Mouse (Mus musculus): ENCODE measurements around the gene Fancc. TPM values are rescaled to one million over a fixed set of nuclear protein-coding genes. Genes with fewer than 3 reads are reported as not detected.

Gene Fancc
- polyA plus RNA-seq, 1 experiment = 14.7 TPM

DNA sequence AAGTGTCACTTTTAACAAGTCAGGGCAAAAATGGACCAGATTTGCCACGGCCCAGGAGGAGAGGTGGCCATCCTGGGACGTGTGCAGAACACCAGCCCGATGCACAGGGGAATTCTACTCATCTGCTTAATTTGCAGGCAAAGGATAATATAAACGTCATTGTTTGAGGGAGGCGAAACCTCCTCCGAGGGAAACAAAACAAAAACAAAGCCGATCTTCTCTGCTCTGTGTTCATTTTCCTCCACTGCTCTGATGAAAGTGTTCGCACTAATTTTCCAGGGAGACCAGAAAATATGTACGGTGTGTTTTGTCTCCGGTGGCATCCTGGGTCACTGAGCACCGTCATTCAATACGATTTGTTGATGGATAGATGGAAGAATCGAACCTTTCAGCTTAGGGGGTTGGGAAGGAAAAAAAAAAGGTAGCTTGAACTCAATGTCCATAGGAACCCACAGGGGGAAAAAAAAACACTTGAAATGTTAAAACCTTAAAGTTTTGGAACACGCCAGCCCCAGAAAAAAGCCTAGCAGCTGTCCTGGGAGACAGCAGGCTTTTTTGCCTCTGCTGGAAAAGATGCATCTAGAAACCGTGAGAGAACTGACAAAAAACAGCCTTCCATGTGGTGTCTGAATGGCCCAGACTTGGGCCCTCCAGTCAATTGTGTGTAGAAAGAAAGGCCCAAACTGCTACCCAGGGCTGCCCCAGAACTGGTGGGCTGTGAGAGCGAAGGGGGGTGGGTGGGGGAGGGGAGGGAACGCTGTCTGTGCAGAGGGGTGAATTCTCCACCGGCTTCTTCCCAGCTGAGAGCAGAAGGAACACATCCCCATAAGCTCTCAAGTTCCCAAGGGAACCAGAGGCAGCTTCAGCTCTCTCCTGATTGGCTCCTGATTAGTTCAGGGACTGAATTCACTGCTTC lies 10.0 kb downstream of the Fancc start:
- H3K27ac ChIP-seq (ENCODE audit: control insufficient read depth, insufficient read depth, low read length) = no peak overlapping the region
- no peak for TF ChIP-seq POLR2A (IDR thresholded peaks at IDR 0.05; ENCODE audit: control insufficient read depth, extremely low read depth, insufficient read depth, low read length, poor library complexity)
- H3K27me3 ChIP-seq (ENCODE audit: control insufficient read depth, insufficient read depth, low read length) = no peaks in the 10 kb centered on the region
- DNase-seq = no peak
- H3K4me1 ChIP-seq (replicated peaks; ENCODE audit: control insufficient read depth, insufficient read depth, low read length) = no peaks in the 10 kb centered on the region
- WGBS = 80% methylated on average over 18 of the region's 18 CpGs
- no peak overlapping the region for H3K4me3 ChIP-seq (ENCODE audit: control insufficient read depth, insufficient read depth, low read length)
- no peaks in the 10 kb centered on the region for H3K36me3 ChIP-seq (ENCODE audit: control insufficient read depth, insufficient read depth, low read length)

- DNase-seq = no peak
- TF ChIP-seq POLR2A (IDR thresholded peaks at IDR 0.05; ENCODE audit: control insufficient read depth, extremely low read depth, insufficient read depth, low read length, poor library complexity) = no peak
- H3K27me3 ChIP-seq (ENCODE audit: control insufficient read depth, insufficient read depth, low read length) = no peaks in the 10 kb centered on the region
- no peak overlapping the region for H3K27ac ChIP-seq (ENCODE audit: control insufficient read depth, insufficient read depth, low read length)
- H3K36me3 ChIP-seq (ENCODE audit: control insufficient read depth, insufficient read depth, low read length) = no peaks in the 10 kb centered on the region
- no peaks in the 10 kb centered on the region for H3K4me1 ChIP-seq (replicated peaks; ENCODE audit: control insufficient read depth, insufficient read depth, low read length)
- WGBS = 94% methylated on average over 8 of the region's 8 CpGs
- no peak overlapping the region for H3K4me3 ChIP-seq (ENCODE audit: control insufficient read depth, insufficient read depth, low read length)
Measured at GRCm38 (mm10) chr13:63475356-63475755, 21.7 kb downstream of the Fancc start.

- DNase-seq = no peak
- 88% methylated on average over 5 of the region's 5 CpGs for WGBS
- TF ChIP-seq POLR2A (IDR thresholded peaks at IDR 0.05; ENCODE audit: control insufficient read depth, extremely low read depth, insufficient read depth, low read length, poor library complexity) (no peak), CTCF (IDR thresholded peaks at IDR 0.05; ENCODE audit: borderline replicate concordance, control insufficient read depth, extremely low read depth, insufficient read depth, low read length, poor library complexity) (no peak)
Measured at GRCm38 (mm10) chr13:63452898-63453297, 44.2 kb downstream of the Fancc start.

GRCm38 (mm10) chr13:63451140-63451539 lies 45.9 kb downstream of the Fancc start:
- no peak overlapping the region for H3K27ac ChIP-seq (ENCODE audit: control insufficient read depth, insufficient read depth, low read length)
- no peak for DNase-seq
- WGBS = 92% methylated on average over 7 of the region's 7 CpGs
- no peak for TF ChIP-seq POLR2A (IDR thresholded peaks at IDR 0.05; ENCODE audit: control insufficient read depth, extremely low read depth, insufficient read depth, low read length, poor library complexity)
- no peak for TF ChIP-seq CTCF (IDR thresholded peaks at IDR 0.05; ENCODE audit: borderline replicate concordance, control insufficient read depth, extremely low read depth, insufficient read depth, low read length, poor library complexity)
- no peaks in the 10 kb centered on the region for H3K4me1 ChIP-seq (replicated peaks; ENCODE audit: control insufficient read depth, insufficient read depth, low read length)
- no peaks in the 10 kb centered on the region for H3K36me3 ChIP-seq (ENCODE audit: control insufficient read depth, insufficient read depth, low read length)
- no peak overlapping the region for H3K4me3 ChIP-seq (ENCODE audit: control insufficient read depth, insufficient read depth, low read length)
- H3K27me3 ChIP-seq (ENCODE audit: control insufficient read depth, insufficient read depth, low read length) = no peaks in the 10 kb centered on the region

More at GRCm38 (mm10) chr13:63452898-63453297, 44.2 kb downstream of the Fancc start:
- Histone ChIP-seq H3K27me3 (ENCODE audit: control insufficient read depth, insufficient read depth, low read length) (no peaks in the 10 kb centered on the region), H3K36me3 (ENCODE audit: control insufficient read depth, insufficient read depth, low read length) (no peaks in the 10 kb centered on the region), H3K27ac (ENCODE audit: control insufficient read depth, insufficient read depth, low read length) (no peak overlapping the region), H3K4me3 (ENCODE audit: control insufficient read depth, insufficient read depth, low read length) (no peak overlapping the region), H3K4me1 (replicated peaks; ENCODE audit: control insufficient read depth, insufficient read depth, low read length) (no peaks in the 10 kb centered on the region)

DNA sequence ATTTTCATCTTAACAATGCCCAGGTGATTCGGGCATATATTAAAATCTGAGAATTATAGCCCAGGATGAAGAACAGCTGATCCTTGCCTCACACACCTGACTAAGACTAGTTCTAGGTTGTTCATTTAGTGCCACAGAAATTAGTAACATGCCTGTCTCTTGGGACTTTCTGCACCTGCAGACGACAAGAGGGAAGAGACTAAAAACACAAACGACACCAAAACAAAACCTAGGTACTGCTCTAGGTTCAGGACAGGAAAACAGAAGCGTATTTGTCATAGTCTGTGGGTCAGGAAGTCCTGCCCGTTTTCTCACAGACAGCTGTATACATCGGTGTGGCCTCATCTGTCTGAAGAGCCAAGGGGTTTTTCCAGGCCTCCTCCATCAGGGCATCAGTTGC lies 51.7 kb downstream of the Fancc start:
- 57% methylated on average over 6 of the region's 6 CpGs for WGBS
- no peaks in the 10 kb centered on the region for H3K27me3 ChIP-seq (ENCODE audit: control insufficient read depth, insufficient read depth, low read length)
- TF ChIP-seq CTCF (IDR thresholded peaks at IDR 0.05; ENCODE audit: borderline replicate concordance, control insufficient read depth, extremely low read depth, insufficient read depth, low read length, poor library complexity) (no peak), POLR2A (IDR thresholded peaks at IDR 0.05; ENCODE audit: control insufficient read depth, extremely low read depth, insufficient read depth, low read length, poor library complexity) (no peak)
- H3K27ac ChIP-seq (ENCODE audit: control insufficient read depth, insufficient read depth, low read length) = no peak overlapping the region
- no peaks in the 10 kb centered on the region for H3K4me1 ChIP-seq (replicated peaks; ENCODE audit: control insufficient read depth, insufficient read depth, low read length)
- no peak overlapping the region for H3K4me3 ChIP-seq (ENCODE audit: control insufficient read depth, insufficient read depth, low read length)
- DNase-seq = no peak
- H3K36me3 ChIP-seq (ENCODE audit: control insufficient read depth, insufficient read depth, low read length) = no peaks in the 10 kb centered on the region

GRCm38 (mm10) chr13:63432759-63433158 lies 64.3 kb downstream of the Fancc start:
- 93% methylated on average over 3 of the region's 3 CpGs for WGBS
- TF ChIP-seq CTCF (IDR thresholded peaks at IDR 0.05; ENCODE audit: borderline replicate concordance, control insufficient read depth, extremely low read depth, insufficient read depth, low read length, poor library complexity) (no peak), POLR2A (IDR thresholded peaks at IDR 0.05; ENCODE audit: control insufficient read depth, extremely low read depth, insufficient read depth, low read length, poor library complexity) (no peak)
- H3K36me3 ChIP-seq (ENCODE audit: control insufficient read depth, insufficient read depth, low read length) = no peaks in the 10 kb centered on the region
- H3K27ac ChIP-seq (ENCODE audit: control insufficient read depth, insufficient read depth, low read length) = no peak overlapping the region
- no peaks in the 10 kb centered on the region for H3K27me3 ChIP-seq (ENCODE audit: control insufficient read depth, insufficient read depth, low read length)
- no peak overlapping the region for H3K4me3 ChIP-seq (ENCODE audit: control insufficient read depth, insufficient read depth, low read length)
- DNase-seq = peak; percentile 18
- peaks cover 6% of the 10 kb centered on the region for H3K4me1 ChIP-seq (replicated peaks; ENCODE audit: control insufficient read depth, insufficient read depth, low read length)

DNA sequence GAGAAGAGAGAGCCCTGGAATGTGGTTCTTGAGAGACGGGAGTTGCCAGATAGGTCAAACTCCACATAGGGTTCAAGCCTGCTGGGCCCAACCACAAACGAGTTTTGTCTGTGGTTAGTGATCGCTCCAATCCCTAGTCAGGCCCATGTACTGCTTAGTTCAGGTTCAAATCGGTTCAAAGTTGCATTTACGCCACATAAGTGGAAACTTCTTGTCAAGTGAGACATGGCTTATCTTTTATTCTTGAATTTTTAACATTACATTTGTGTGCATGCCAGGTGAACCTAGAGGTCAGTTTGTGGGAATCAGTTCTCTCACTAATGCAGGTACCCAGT lies 65.3 kb downstream of the Fancc start:
- peak overlapping the region; percentile 69 for H3K4me3 ChIP-seq (ENCODE audit: control insufficient read depth, insufficient read depth, low read length)
- peaks cover 6% of the 10 kb centered on the region for H3K4me1 ChIP-seq (replicated peaks; ENCODE audit: control insufficient read depth, insufficient read depth, low read length)
- H3K27me3 ChIP-seq (ENCODE audit: control insufficient read depth, insufficient read depth, low read length) = no peaks in the 10 kb centered on the region
- no peaks in the 10 kb centered on the region for H3K36me3 ChIP-seq (ENCODE audit: control insufficient read depth, insufficient read depth, low read length)
- DNase-seq = no peak
- H3K27ac ChIP-seq (ENCODE audit: control insufficient read depth, insufficient read depth, low read length) = peak overlapping the region; percentile 88
- WGBS = 5% methylated on average over 5 of the region's 5 CpGs
- no peak for TF ChIP-seq CTCF (IDR thresholded peaks at IDR 0.05; ENCODE audit: borderline replicate concordance, control insufficient read depth, extremely low read depth, insufficient read depth, low read length, poor library complexity)
- TF ChIP-seq POLR2A (IDR thresholded peaks at IDR 0.05; ENCODE audit: control insufficient read depth, extremely low read depth, insufficient read depth, low read length, poor library complexity) = no peak
